Mouse (Mus musculus) forebrain, postnatal 0 days (tissue): ENCODE measurements at regions not wholly inside any gene's neighbourhood (a gene's known extent, or its start where the extent isn't known, plus 50 kb on each side); places are given as distances from the start of the nearest gene placed in this dataset.
A peak's percentile ranks its signal among the peaks of the same experiment; 100 is the strongest.

ENCODE experiments used
- ATAC-seq: fragments of 200-750 bp; cut with Nextera tagmentation; 2 replicates; pipeline ENCODE4 v1.8.0; 2017; ENCODE audit warnings: mild to moderate bottlenecking, moderate library complexity
- DNase-seq: peaks from one replicate; pipeline ENCODE4 v3.0.0-alpha.2; 2015
- H3K27ac ChIP-seq: fragments of 300-500 bp; sonication (generic); 2 replicates; pipeline ENCODE4 v1.5.1; 2014; ENCODE audit warnings: low read depth, mild to moderate bottlenecking, antibody characterized with exemption, low read length, moderate library complexity, mixed read lengths
- H3K27me3 ChIP-seq: fragments of 300-500 bp; sonication (generic); 2 replicates; pipeline ENCODE4 v1.6.1; 2014; ENCODE audit warnings: mild to moderate bottlenecking, low read length, mixed read lengths; ENCODE audit not compliant: insufficient read depth
- H3K36me3 ChIP-seq: fragments of 300-500 bp; sonication (generic); 2 replicates; pipeline ENCODE4 v1.6.1; 2014; ENCODE audit warnings: mild to moderate bottlenecking, moderate library complexity; ENCODE audit not compliant: insufficient read depth
- H3K4me1 ChIP-seq: fragments of 300-500 bp; sonication (generic); 2 replicates; pipeline ENCODE4 v1.6.1; 2014; ENCODE audit warnings: antibody characterized with exemption; ENCODE audit not compliant: insufficient read depth
- H3K4me2 ChIP-seq: fragments of 300-500 bp; sonication (generic); 2 replicates; pipeline ENCODE4 v1.6.1; 2014; ENCODE audit warnings: low read depth, mild to moderate bottlenecking, moderate library complexity
- H3K4me3 ChIP-seq: fragments of 300-500 bp; sonication (generic); 2 replicates; pipeline ENCODE4 v1.5.1; 2014; ENCODE audit warnings: low read depth, low read length, mixed read lengths
- H3K9ac ChIP-seq: fragments of 300-500 bp; sonication (generic); 2 replicates; pipeline ENCODE4 v1.6.1; 2014; ENCODE audit warnings: mild to moderate bottlenecking
- H3K9me3 ChIP-seq: fragments of 300-500 bp; sonication (generic); 2 replicates; pipeline ENCODE4 v1.6.1; 2016; ENCODE audit warnings: low read length
- CTCF ChIP-seq: sonication (generic); IDR thresholded peaks from 2 replicates; pipeline ENCODE4 v1.5.1; 2016; ENCODE audit warnings: antibody characterized with exemption, control low read depth, low read depth
- WGBS: fragments of 180-500 bp; shearing (Covaris S2); extraction: QIAGEN DNeasy Blood & Tissue Kit; methylation state at CpG from one replicate; pipeline ENCODE4 v1.1.7; 2014; 5-methylcytosine and 5-hydroxymethylcytosine counted together

GRCm38 (mm10) chr4:28064935-28065334 lies 748.0 kb upstream of the Epha7 start:
- no peak overlapping the region for H3K4me2 ChIP-seq
- DNase-seq = peak; percentile 3
- H3K9ac ChIP-seq = no peak overlapping the region
- ATAC-seq = peak; percentile 23; the same call in 1 of the 2 replicates
- no peaks in the 10 kb centered on the region for H3K27me3 ChIP-seq
- no peak overlapping the region for H3K27ac ChIP-seq
- no peaks in the 10 kb centered on the region for H3K36me3 ChIP-seq
- no peak for TF ChIP-seq CTCF
- no peak overlapping the region for H3K4me3 ChIP-seq
- H3K4me1 ChIP-seq = no peaks in the 10 kb centered on the region
- no peaks in the 10 kb centered on the region for H3K9me3 ChIP-seq

DNA sequence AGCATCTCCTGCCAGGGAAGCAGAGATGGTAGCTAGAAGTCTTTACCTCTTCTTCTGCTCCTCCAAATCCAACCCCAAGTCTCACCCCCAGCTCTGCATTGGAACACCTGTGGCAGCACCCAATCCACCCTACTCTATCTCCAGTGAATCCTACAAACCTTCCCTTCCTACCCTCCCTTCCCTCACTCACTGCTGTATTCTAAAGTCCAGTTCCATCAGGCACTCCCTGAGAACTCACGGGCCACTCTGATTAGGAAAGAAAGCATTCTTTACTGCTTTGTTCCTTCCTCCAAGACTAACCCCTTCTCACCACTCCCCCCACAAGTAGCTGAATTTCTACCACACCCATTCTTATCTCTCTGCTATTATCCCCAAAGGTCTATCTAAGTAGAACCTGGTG lies 747.1 kb upstream of the Epha7 start:
- Histone ChIP-seq H3K4me1 (no peaks in the 10 kb centered on the region), H3K9me3 (no peaks in the 10 kb centered on the region), H3K4me3 (no peak overlapping the region), H3K27ac (no peak overlapping the region), H3K27me3 (no peaks in the 10 kb centered on the region), H3K36me3 (no peaks in the 10 kb centered on the region), H3K9ac (no peak overlapping the region), H3K4me2 (no peak overlapping the region)
- DNase-seq = no peak
- WGBS = 50% methylated on average over 1 of the region's 1 CpGs
- no peak for TF ChIP-seq CTCF
- no peak for ATAC-seq

DNA sequence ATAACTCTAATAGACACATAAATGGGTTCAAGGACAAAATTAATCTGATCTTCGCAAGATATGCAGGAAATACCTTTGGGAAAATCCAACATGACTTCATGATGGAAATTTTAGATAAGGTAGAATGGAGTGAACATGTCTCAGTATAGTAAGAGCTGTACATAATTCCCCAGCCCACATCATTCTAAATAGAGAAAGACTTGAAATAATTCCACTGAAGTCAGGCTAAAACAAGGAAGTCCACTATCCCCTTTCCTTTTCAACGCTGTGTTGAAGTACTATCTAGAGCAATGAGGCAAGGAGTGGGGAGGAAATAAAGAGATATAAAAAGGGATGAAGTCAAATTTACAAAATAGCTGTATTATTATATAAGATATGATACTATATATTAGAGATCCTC lies 733.9 kb upstream of the Epha7 start:
- 88% methylated on average over 2 of the region's 2 CpGs for WGBS

GRCm38 (mm10) chr4:28092854-28093253 lies 720.1 kb upstream of the Epha7 start:
- H3K4me3 ChIP-seq = no peak overlapping the region
- DNase-seq (peak; percentile 34), ATAC-seq (no peak)
- H3K9ac ChIP-seq = no peak overlapping the region
- WGBS = 37% methylated on average over 3 of the region's 3 CpGs
- no peaks in the 10 kb centered on the region for H3K27me3 ChIP-seq
- H3K27ac ChIP-seq = no peak overlapping the region
- no peak for TF ChIP-seq CTCF
- H3K9me3 ChIP-seq = no peaks in the 10 kb centered on the region
- H3K4me2 ChIP-seq = no peak overlapping the region
- no peaks in the 10 kb centered on the region for H3K4me1 ChIP-seq
- no peaks in the 10 kb centered on the region for H3K36me3 ChIP-seq

More for the DNA sequence above, 733.9 kb upstream of the Epha7 start:
- Histone ChIP-seq H3K9me3 (no peaks in the 10 kb centered on the region), H3K9ac (no peak overlapping the region), H3K36me3 (no peaks in the 10 kb centered on the region), H3K4me3 (no peak overlapping the region), H3K27ac (no peak overlapping the region), H3K27me3 (no peaks in the 10 kb centered on the region), H3K4me1 (no peaks in the 10 kb centered on the region), H3K4me2 (no peak overlapping the region)
- ATAC-seq (no peak), DNase-seq (no peak)
- TF ChIP-seq CTCF = no peak

DNA sequence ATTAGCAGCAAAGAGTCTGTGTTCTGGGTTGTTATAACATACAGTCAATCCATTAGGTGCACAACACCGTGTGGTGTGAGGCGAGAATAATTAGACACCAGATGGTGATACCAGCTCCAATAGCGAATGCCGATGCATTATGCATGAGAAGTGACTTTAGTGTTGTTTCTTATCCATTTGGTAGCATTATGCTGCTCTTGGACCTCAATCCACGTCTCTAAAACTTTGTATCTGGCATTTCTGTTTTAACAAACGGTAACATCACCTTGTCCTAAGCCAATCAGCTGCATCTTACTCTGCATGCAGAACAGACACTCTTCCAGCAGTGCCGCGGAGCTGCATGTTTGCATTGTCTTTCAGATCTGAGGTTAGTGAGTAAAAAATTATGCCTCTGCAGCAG lies 669.8 kb upstream of the Epha7 start:
- Histone ChIP-seq H3K4me1 (peaks cover 3% of the 10 kb centered on the region; the same call in 1 of the 2 replicates), H3K9ac (no peak overlapping the region), H3K4me2 (peak overlapping the region; percentile 40), H3K9me3 (no peaks in the 10 kb centered on the region), H3K4me3 (peak overlapping the region; percentile 17), H3K27ac (0 out of 2 replicates have a peak overlapping the region, but pooled peaks have one; percentile 9), H3K27me3 (no peaks in the 10 kb centered on the region), H3K36me3 (no peaks in the 10 kb centered on the region)
- ATAC-seq (peak; percentile 75), DNase-seq (peak; percentile 57)
- no peak for TF ChIP-seq CTCF
- WGBS = 20% methylated on average over 8 of the region's 8 CpGs

DNA sequence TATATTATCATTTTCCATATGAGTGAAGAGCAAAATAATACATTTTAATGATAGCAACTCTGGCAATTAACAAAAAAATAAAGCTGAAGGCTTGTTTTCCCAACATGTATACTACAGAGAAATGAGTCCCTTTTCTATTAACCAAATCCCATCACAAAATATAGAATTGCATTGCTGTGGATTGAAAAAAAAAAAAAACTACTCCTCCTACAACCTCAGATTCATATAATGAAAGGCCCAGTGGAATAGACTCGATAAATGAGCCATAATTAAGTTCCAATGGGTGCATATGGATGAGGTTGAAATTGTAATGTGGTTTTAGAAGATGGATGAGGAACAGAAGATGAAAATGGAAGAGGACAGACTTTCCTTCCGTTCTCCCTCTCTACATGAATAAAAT lies 657.8 kb upstream of the Epha7 start:
- ATAC-seq (no peak), DNase-seq (no peak)
- no peak overlapping the region for H3K27ac ChIP-seq
- H3K4me1 ChIP-seq = no peaks in the 10 kb centered on the region
- no peak overlapping the region for H3K4me2 ChIP-seq
- no peak overlapping the region for H3K4me3 ChIP-seq
- no peaks in the 10 kb centered on the region for H3K27me3 ChIP-seq
- no peak overlapping the region for H3K9ac ChIP-seq
- H3K36me3 ChIP-seq = no peaks in the 10 kb centered on the region
- no peaks in the 10 kb centered on the region for H3K9me3 ChIP-seq
- TF ChIP-seq CTCF = no peak
- WGBS = 75% methylated on average over 2 of the region's 2 CpGs

GRCm38 (mm10) chr4:28176771-28177170 lies 636.2 kb upstream of the Epha7 start:
- no peaks in the 10 kb centered on the region for H3K36me3 ChIP-seq

DNA sequence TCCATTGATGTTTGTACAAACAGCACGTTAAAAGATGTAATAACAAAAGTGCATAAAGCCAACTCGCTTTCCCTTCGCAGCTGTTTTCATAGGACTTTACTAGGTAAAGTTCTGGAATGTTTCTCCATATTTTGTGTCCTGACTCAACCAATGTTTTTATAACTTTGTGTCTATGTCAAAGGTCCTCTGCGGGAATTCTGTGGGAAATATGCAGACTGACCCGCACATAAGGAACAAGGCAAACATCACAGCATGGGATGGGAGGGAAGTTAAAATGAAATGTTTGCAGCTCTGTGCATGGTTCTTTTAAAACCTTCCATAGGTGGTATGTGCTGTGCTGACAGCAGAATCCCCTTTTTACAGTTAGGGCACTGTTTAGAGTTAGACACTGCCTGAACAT lies 622.1 kb upstream of the Epha7 start:
- Histone ChIP-seq H3K27ac (no peak overlapping the region), H3K9ac (no peak overlapping the region), H3K4me3 (no peak overlapping the region), H3K27me3 (no peaks in the 10 kb centered on the region), H3K36me3 (no peaks in the 10 kb centered on the region), H3K4me1 (no peaks in the 10 kb centered on the region), H3K4me2 (no peak overlapping the region), H3K9me3 (no peaks in the 10 kb centered on the region)
- ATAC-seq (no peak), DNase-seq (no peak)
- no peak for TF ChIP-seq CTCF
- WGBS = 76% methylated on average over 5 of the region's 5 CpGs

More at GRCm38 (mm10) chr4:28176771-28177170, 636.2 kb upstream of the Epha7 start:
- Histone ChIP-seq H3K9me3 (no peaks in the 10 kb centered on the region), H3K4me2 (no peak overlapping the region), H3K27me3 (no peaks in the 10 kb centered on the region), H3K4me3 (no peak overlapping the region), H3K9ac (no peak overlapping the region), H3K4me1 (no peaks in the 10 kb centered on the region), H3K27ac (no peak overlapping the region)
- peak; percentile 36 for DNase-seq
- peak; percentile 92 for ATAC-seq
- TF ChIP-seq CTCF = no peak
- 79% methylated on average over 3 of the region's 3 CpGs for WGBS
